Mouse (Mus musculus) small intestine, adult 10 weeks (tissue): Measurements from ENCODE around the gene Pold4. TPM values are rescaled to one million over a fixed set of nuclear protein-coding genes. Genes with fewer than 3 reads are reported as not detected.

Experiments used
- polyA plus RNA-seq: library from polyadenylated mRNA; stranded (reverse); fragments of 350-450 nt; fragmentation: Illumina TruSeq; extraction: RNeasy Lipid Tissue Mini Kit (QIAGEN cat#74804); gene quantifications from one replicate; pipeline ENCODE4 v1.2.3, GENCODE M21; 2014; ENCODE audit warnings: low replicate concordance

Gene Pold4
- polyA plus RNA-seq = not detected

GRCm38 (mm10) chr19:4231253-4232185, at the start of gene Pold4:
Pold4 (plus strand) TSS chr19:4231899.

GRCm38 (mm10) chr19:4190831-4191334, 40.8 kb upstream of the Pold4 start, which contains the start of gene Tbc1d10c:
Tbc1d10c (minus strand) TSS chr19:4191284.

GRCm38 (mm10) chr19:4191528-4192250, 40.0 kb upstream of the Pold4 start, which contains the start of gene Ppp1ca:
Ppp1ca (plus strand) TSS chr19:4192065.

GRCm38 (mm10) chr19:4201291-4201909, 30.3 kb upstream of the Pold4 start, which contains the start of gene Rad9a:
Rad9a (minus strand) TSS chr19:4201662.

GRCm38 (mm10) chr19:4214071-4214770, 17.5 kb upstream of the Pold4 start, which contains the start of the genes Clcf1 and AC109138.7:
Clcf1 (plus strand) TSS chr19:4214238.
AC109138.7 (plus strand) TSS chr19:4214357.

GRCm38 (mm10) chr19:4268566-4269361, 37.1 kb downstream of the Pold4 start, which contains the start of gene Ssh3:
Ssh3 (minus strand) TSS chr19:4269180.

GRCm38 (mm10) chr19:4282898-4283553, 51.3 kb downstream of the Pold4 start, which contains the start of gene Ankrd13d:
Ankrd13d (minus strand) TSS chr19:4283137.

Other genes with a start within 250 kb of the Pold4 start
- 5.0 TPM for gene Acy3, start 245.3 kb upstream of the Pold4 start, polyA plus RNA-seq
- gene Tbx10, start 239.1 kb upstream of the Pold4 start, polyA plus RNA-seq = not detected
- gene Nudt8, start 231.3 kb upstream of the Pold4 start, polyA plus RNA-seq = not detected
- 0.19 TPM for gene Gm49405, start 231.3 kb upstream of the Pold4 start, polyA plus RNA-seq
- not detected for gene Doc2g, start 228.6 kb upstream of the Pold4 start, polyA plus RNA-seq
- gene Ndufv1, start 219.1 kb upstream of the Pold4 start, polyA plus RNA-seq = 2.5 TPM
- 15.3 TPM for gene Gstp1, start 193.9 kb upstream of the Pold4 start, polyA plus RNA-seq
- gene Gstp2, start 185.9 kb upstream of the Pold4 start, polyA plus RNA-seq = 8.5 TPM
- gene Gstp3, start 172.3 kb upstream of the Pold4 start, polyA plus RNA-seq = not detected
- not detected for gene Cabp2, start 150.3 kb upstream of the Pold4 start, polyA plus RNA-seq
- 2.9 TPM for gene Cdk2ap2, start 134.7 kb upstream of the Pold4 start, polyA plus RNA-seq
- 0.93 TPM for gene Pitpnm1, start 131.9 kb upstream of the Pold4 start, polyA plus RNA-seq
- not detected for gene Aip, start 106.0 kb upstream of the Pold4 start, polyA plus RNA-seq
- gene Gpr152, start 92.1 kb upstream of the Pold4 start, polyA plus RNA-seq = not detected
- gene Cabp4, start 87.9 kb upstream of the Pold4 start, polyA plus RNA-seq = 0.71 TPM
- gene Coro1b, start 83.3 kb upstream of the Pold4 start, polyA plus RNA-seq = 9.9 TPM
- gene Ptprcap, start 78.3 kb upstream of the Pold4 start, polyA plus RNA-seq = 1.9 TPM
- 1.9 TPM for gene Rps6kb2, start 68.5 kb upstream of the Pold4 start, polyA plus RNA-seq
- 0.67 TPM for gene Carns1, start 56.4 kb upstream of the Pold4 start, polyA plus RNA-seq
- 0.56 TPM for gene Tbc1d10c, start 40.6 kb upstream of the Pold4 start, polyA plus RNA-seq
- 39.0 TPM for gene Ppp1ca, start 39.8 kb upstream of the Pold4 start, polyA plus RNA-seq
- gene Rad9a, start 30.2 kb upstream of the Pold4 start, polyA plus RNA-seq = 1.7 TPM
- 0.33 TPM for gene Clcf1, start 17.7 kb upstream of the Pold4 start, polyA plus RNA-seq
- gene AC109138.7, start 17.5 kb upstream of the Pold4 start, polyA plus RNA-seq = not detected
- gene Ssh3, start 37.3 kb downstream of the Pold4 start, polyA plus RNA-seq = 4.9 TPM
- not detected for gene Ankrd13d, start 51.2 kb downstream of the Pold4 start, polyA plus RNA-seq
- 13.4 TPM for gene Grk2, start 74.3 kb downstream of the Pold4 start, polyA plus RNA-seq
- gene Kdm2a, start 166.4 kb downstream of the Pold4 start, polyA plus RNA-seq = 54.0 TPM
- 3.1 TPM for gene Rhod, start 207.5 kb downstream of the Pold4 start, polyA plus RNA-seq
- 0.26 TPM for gene Syt12, start 245.5 kb downstream of the Pold4 start, polyA plus RNA-seq